Mouse (Mus musculus) neural tube, embryonic 13.5 days (tissue): ENCODE results near the gene Dnajc13. TPM values are rescaled to one million over a fixed set of nuclear protein-coding genes. Genes with fewer than 3 reads are reported as not detected.

ENCODE experiments used
- ATAC-seq: fragments of 200-750 bp; cut with Nextera tagmentation; 2 replicates; pipeline ENCODE4 v1.8.0; 2017; ENCODE audit warnings: low read depth, mild to moderate bottlenecking, moderate TSS enrichment, moderate library complexity
- H3K27ac ChIP-seq: fragments of 300-500 bp; sonication (generic); replicated peaks from 2 replicates; pipeline ENCODE4 v1.5.1; 2015; ENCODE audit warnings: moderate library complexity, mild to moderate bottlenecking, inconsistent platforms
- H3K27me3 ChIP-seq: fragments of 300-500 bp; sonication (generic); 2 replicates; pipeline ENCODE4 v1.6.1; 2015; ENCODE audit warnings: mild to moderate bottlenecking, inconsistent platforms
- H3K36me3 ChIP-seq: fragments of 300-500 bp; sonication (generic); 2 replicates; pipeline ENCODE4 v1.6.1; 2015; ENCODE audit warnings: mild to moderate bottlenecking, inconsistent platforms
- H3K4me1 ChIP-seq: fragments of 300-500 bp; sonication (generic); replicated peaks from 2 replicates; pipeline ENCODE4 v1.6.1; 2015; ENCODE audit warnings: inconsistent platforms
- H3K4me2 ChIP-seq: fragments of 300-500 bp; sonication (generic); 2 replicates; pipeline ENCODE4 v1.6.1; 2015; ENCODE audit warnings: inconsistent platforms, mild to moderate bottlenecking, moderate library complexity
- H3K4me3 ChIP-seq: fragments of 300-500 bp; sonication (generic); 2 replicates; pipeline ENCODE4 v1.5.1; 2015; ENCODE audit warnings: mild to moderate bottlenecking, inconsistent platforms
- H3K9ac ChIP-seq: fragments of 300-500 bp; sonication (generic); 2 replicates; pipeline ENCODE4 v1.6.1; 2015; ENCODE audit warnings: moderate library complexity, mild to moderate bottlenecking, inconsistent platforms
- H3K9me3 ChIP-seq: fragments of 300-500 bp; sonication (generic); 2 replicates; pipeline ENCODE4 v1.6.1; 2016; ENCODE audit warnings: inconsistent platforms
- WGBS: fragments of 180-500 bp; shearing (Covaris S2); methylation state at CpG from one replicate; pipeline ENCODE4 v1.1.7; 2015; 5-methylcytosine and 5-hydroxymethylcytosine counted together
- polyA plus RNA-seq: library from polyadenylated mRNA; unstranded; fragments of >200 nt; fragmentation: Nextera tagmentation; extraction: Ambion mirVana; gene quantifications from 2 replicates; pipeline ENCODE4 v1.2.1, GENCODE M21; 2015

Gene Dnajc13
- polyA plus RNA-seq, 1 experiment from 2014 or later, result 16.3 TPM

DNA sequence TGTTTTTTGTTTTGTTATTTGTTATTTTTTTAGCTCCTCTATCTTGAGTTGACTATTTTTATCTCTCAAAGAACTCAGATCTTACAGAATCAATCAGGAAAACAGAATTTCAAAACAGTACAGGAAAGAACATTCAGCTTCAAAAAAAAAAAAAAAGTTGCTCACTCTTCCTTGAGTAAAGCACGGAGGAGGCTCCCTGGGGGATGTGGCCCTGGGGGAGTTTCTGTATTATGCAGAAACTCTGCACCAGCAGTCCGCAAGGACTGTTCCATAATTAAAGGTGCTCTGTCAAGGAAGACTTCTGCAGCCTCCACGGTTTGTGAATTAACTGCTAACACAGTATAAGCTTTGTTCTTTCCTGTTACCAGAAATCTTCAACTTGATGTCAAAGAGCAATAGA is 161.3 kb downstream of the Dnajc13 start:
- ATAC-seq, result no peak
- Histone ChIP-seq H3K9ac (no peak overlapping the region), H3K36me3 (no peaks in the 10 kb centered on the region), H3K4me3 (no peak overlapping the region), H3K27ac (no peak overlapping the region), H3K27me3 (no peaks in the 10 kb centered on the region), H3K4me1 (no peaks in the 10 kb centered on the region), H3K4me2 (no peak overlapping the region), H3K9me3 (no peaks in the 10 kb centered on the region)
- WGBS, result 40% methylated on average over 3 of the region's 3 CpGs

Other genes starting within 250 kb of the Dnajc13 start
- gene Gm28305, start 222.3 kb downstream of the Dnajc13 start, polyA plus RNA-seq, result not detected in 2 replicates
- gene Uba5, start 199.8 kb downstream of the Dnajc13 start, polyA plus RNA-seq, result 65.5 and 65.9 TPM in 2 replicates
- gene Acad11, start 199.6 kb downstream of the Dnajc13 start, polyA plus RNA-seq, result 7.4 and 8.1 TPM in 2 replicates
- gene Ackr4, start 136.0 kb downstream of the Dnajc13 start, polyA plus RNA-seq, result 0.77 and 0.96 TPM in 2 replicates
- 0.33 and 0.46 TPM in 2 replicates for gene Acpp, start 74.8 kb upstream of the Dnajc13 start, polyA plus RNA-seq